Mouse (Mus musculus) cerebellum, adult 18-20 months (tissue): Measurements from ENCODE around the gene Wdr18.

ENCODE experiments used
- DNase-seq, 2 experiments: peaks; one replicate each; pipeline ENCODE4 v3.0.0; 2021

The Wdr18 gene

GRCm38 (mm10) chr10:79959847-79960601 lies at the start of gene Wdr18:
TSS of gene Wdr18 (plus strand) at chr10:79960152.
- DNase-seq: peak; percentile 99

GRCm38 (mm10) chr10:79910556-79910955 lies 49.4 kb upstream of the Wdr18 start, which contains the start of gene Gm26602:
TSS of gene Gm26602 (plus strand) at chr10:79910856.
- DNase-seq: no peak

DNA sequence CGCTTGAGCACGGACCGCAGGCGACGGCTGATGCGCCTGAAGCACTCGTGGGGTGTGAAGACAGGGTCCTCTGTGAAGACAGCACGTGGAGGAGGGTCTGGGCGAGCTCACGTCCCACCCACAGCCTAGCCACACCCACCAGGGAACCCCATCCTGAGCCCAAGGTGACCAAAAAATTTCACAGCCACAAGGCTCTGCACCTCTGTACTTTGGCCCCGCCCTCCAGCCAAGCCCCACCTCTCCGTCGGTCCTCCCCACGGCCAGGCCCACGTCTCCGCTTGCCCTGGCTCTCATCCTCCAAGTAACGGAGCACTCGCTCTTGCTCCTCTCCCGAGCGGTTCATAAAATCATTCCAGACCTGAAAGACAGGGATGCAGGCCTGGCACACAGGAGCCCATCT lies 47.5 kb upstream of the Wdr18 start:
- DNase-seq: no peak

- no peak for DNase-seq
Measured at GRCm38 (mm10) chr10:79914131-79914947, 45.6 kb upstream of the Wdr18 start.

DNA sequence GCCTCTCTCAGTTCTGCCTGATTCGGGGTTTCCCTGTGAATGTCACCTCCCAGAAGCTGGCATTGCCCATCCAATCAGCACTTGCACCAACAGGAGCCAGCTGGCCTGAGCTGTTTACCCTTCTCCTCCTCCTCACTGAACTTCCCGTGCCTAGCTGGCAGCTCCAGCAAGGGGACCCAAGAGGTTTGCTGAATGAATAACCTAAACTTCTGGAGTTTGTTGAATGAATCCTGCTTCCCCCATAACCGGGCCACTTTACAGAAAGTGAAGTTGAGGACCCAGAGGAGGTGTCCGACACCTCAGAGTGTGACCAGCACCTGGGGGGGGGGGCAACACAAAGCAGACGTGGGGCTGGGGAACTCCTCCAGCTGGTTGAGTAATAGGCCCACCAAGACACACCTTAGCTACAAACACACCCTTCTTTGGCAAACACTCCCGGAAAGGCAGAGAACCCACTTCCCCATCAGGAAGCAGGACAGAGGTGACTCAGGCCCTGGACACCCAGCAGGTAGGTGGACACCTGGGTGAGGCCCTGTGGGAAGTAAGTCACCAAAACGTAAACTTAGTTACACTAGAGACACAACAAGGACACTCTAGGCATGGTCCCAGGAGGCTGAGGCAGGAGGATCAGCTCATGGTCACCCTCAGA lies 44.9 kb upstream of the Wdr18 start:
- DNase-seq: no peak

GRCm38 (mm10) chr10:79916081-79916480 lies 43.9 kb upstream of the Wdr18 start:
- DNase-seq: peak in 1 of 2 experiments; percentile 40

- peak; percentile 90 to 93 for DNase-seq
Measured at GRCm38 (mm10) chr10:79916808-79917531, 43.0 kb upstream of the Wdr18 start, which contains the start of gene Kiss1r. TSS of gene Kiss1r (plus strand) at chr10:79916971.

DNA sequence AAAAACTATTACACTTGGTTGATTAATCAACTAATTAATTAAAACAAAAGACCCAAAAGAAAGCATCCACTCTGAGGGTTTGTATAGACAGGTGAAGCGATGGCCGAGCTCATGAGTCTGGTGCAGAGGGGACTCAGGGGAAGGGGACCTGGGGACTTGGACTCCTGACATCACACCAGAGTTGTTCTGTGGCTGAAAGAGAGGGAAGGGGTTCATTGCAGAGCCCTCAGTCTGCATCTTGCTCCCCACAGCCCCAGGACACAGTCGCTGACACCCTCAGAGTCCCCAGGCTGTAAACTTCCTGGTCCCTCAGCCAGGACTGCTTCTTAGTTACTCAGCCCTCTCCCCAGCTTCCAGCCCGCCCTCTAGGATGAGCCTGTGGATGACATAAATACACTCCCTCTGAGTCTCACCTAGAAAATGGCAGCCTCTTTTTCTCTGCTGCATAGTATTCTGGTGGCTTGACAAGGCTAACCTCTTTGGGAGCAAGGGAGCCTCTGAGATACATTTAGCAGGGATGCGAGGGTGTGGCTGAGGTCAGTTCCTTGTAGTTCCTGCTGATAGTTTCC lies 42.3 kb upstream of the Wdr18 start:
- no peak for DNase-seq

GRCm38 (mm10) chr10:79918231-79919078 lies 41.5 kb upstream of the Wdr18 start:
- peak; percentile 54 to 56 for DNase-seq

- no peak for DNase-seq
Measured at GRCm38 (mm10) chr10:79919251-79919849, 40.6 kb upstream of the Wdr18 start.

GRCm38 (mm10) chr10:79920056-79920890 lies 39.7 kb upstream of the Wdr18 start:
- DNase-seq: no peak

- DNase-seq: peak in 1 of 2 experiments; percentile 50
Measured at GRCm38 (mm10) chr10:79920958-79921535, 38.9 kb upstream of the Wdr18 start, which contains the start of gene R3hdm4. TSS of gene R3hdm4 (minus strand) at chr10:79921208.

GRCm38 (mm10) chr10:79921572-79921971 lies 38.4 kb upstream of the Wdr18 start:
- DNase-seq: peak in 1 of 2 experiments; percentile 56

DNA sequence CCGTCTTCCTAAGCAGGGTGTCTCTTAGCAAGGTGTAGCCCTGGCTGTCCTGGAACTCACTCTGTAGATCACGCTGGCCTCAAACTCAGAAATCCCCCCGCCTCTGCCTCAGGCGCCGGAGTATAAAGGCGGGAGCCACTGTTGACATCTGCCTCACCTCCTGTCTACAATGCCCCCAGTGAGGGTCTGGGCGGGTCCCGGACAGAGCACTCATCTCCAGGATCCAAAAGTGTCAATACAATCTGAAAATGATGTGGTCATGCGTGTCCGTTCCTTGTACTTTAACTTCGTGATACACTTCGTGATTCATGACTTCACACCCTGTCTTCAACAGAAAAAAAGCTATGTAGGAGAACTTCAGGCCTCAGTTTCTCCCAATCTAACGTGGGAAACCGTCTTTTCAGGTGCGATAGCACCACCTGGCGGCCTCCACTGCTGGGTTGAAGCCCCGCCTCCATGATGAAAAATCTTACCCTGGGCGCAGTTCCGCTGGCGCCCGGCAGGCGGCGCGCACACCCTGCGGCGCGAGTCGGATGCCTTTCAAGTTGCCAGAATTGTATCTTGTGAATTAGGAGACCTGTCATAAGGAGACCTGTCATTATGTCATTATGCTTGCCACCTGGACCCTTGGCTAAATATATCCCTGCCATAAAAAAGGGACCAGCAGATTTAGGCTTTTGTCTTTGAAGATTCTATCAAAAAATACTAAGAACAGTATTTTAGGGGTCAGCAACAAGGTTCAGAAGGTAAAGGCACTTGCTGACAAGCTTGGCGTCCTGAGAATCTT lies 34.8 kb upstream of the Wdr18 start:
- peak; percentile 88 to 99 for DNase-seq

- no peak for DNase-seq
Measured at GRCm38 (mm10) chr10:79925785-79926490, 34.0 kb upstream of the Wdr18 start.

DNA sequence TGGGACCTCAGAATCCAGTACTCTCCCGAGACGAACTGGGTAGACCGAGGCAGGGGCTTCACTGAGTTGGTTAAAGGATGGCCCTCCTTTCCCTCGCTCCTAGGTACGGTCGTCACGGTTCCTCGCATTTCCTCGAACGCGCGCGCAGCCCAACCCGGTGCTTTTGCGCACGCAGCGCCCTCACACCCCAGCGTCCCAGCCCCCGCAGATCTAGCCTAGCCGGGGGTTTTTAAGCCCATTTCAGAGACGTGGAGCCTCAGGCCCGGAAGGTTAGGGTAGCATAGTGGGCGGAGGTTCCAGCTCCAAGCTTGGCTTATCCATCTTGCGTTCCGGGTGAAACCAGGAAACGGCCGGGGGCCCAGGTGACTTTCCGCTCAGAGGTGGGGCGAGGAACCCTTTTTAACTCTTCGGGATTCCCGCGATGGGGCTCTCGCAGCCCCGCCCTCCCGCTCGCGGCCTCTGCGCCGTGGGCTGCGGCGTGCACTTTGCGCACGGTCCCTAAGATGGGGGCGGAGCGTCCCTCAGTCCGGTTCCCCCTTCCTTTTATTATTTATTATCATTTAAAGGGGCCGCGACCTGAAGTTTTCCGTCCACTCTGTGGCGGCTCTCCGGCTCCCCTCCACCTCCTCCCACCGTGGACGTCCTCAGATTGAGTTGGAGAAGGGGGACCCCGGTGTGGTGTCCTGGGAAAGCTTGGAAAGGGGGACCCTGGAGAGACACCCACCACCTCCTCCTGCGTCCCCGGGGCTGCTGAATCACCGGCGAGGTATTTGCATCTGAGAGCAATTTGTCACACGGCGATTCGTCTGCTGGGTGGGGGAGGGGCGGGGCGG lies 33.2 kb upstream of the Wdr18 start, which contains the start of gene Arid3a:
Gene Arid3a, plus strand, starts transcription at position 553 of the 833 bp plus-strand sequence.
- DNase-seq: peak; percentile 90 to 93
